Mouse (Mus musculus) testis, adult 2 months (tissue): ENCODE data around the gene Cox10. TPM values are rescaled to one million over a fixed set of nuclear protein-coding genes. Genes with fewer than 3 reads are reported as not detected.
A peak's percentile ranks its signal among the peaks of the same experiment; 100 is the strongest.

Experiments used
- H3K27ac ChIP-seq: fragments of 200-500 bp; 2 replicates; pipeline ENCODE4 v1.5.1; 2012; ENCODE audit warnings: low read depth, low read length; ENCODE audit not compliant: control insufficient read depth, insufficient read depth
- H3K27me3 ChIP-seq: fragments of 200-500 bp; 2 replicates; pipeline ENCODE4 v1.6.1; 2012; ENCODE audit warnings: mild to moderate bottlenecking, low read length, moderate library complexity; ENCODE audit not compliant: control insufficient read depth, insufficient read depth
- H3K36me3 ChIP-seq: fragments of 200-500 bp; 2 replicates; pipeline ENCODE4 v1.6.1; 2012; ENCODE audit warnings: mild to moderate bottlenecking, low read length; ENCODE audit not compliant: control insufficient read depth, insufficient read depth
- H3K4me1 ChIP-seq: fragments of 200-500 bp; 2 replicates; pipeline ENCODE4 v1.6.1; 2012; ENCODE audit warnings: low read length; ENCODE audit not compliant: control insufficient read depth, insufficient read depth
- H3K4me3 ChIP-seq: fragments of 200-500 bp; 2 replicates; pipeline ENCODE4 v1.5.1; 2012; ENCODE audit warnings: low read depth, mild to moderate bottlenecking, low read length, moderate library complexity, mixed read lengths; ENCODE audit not compliant: control insufficient read depth
- CTCF ChIP-seq: fragments of 200-500 bp; IDR thresholded peaks from 2 replicates; pipeline ENCODE4 v1.5.1; 2012; ENCODE audit warnings: low read depth, mild to moderate bottlenecking, inconsistent platforms, low read length, moderate library complexity; ENCODE audit not compliant: control insufficient read depth, insufficient read depth, insufficient replicate concordance
- POLR2A ChIP-seq: fragments of 200-500 bp; IDR thresholded peaks from 2 replicates; pipeline ENCODE4 v1.6.1; 2012; ENCODE audit warnings: low read depth, mild to moderate bottlenecking, inconsistent platforms, low read length, moderate library complexity; ENCODE audit not compliant: control insufficient read depth
- polyA plus RNA-seq: library from polyadenylated mRNA; depleted of rRNA; stranded (reverse); fragments of >200 nt; gene quantifications from 2 replicates; pipeline ENCODE4 v1.2.3, GENCODE M21; 2012

Gene Cox10
- polyA plus RNA-seq, 1 experiment: 11.9 TPM

DNA sequence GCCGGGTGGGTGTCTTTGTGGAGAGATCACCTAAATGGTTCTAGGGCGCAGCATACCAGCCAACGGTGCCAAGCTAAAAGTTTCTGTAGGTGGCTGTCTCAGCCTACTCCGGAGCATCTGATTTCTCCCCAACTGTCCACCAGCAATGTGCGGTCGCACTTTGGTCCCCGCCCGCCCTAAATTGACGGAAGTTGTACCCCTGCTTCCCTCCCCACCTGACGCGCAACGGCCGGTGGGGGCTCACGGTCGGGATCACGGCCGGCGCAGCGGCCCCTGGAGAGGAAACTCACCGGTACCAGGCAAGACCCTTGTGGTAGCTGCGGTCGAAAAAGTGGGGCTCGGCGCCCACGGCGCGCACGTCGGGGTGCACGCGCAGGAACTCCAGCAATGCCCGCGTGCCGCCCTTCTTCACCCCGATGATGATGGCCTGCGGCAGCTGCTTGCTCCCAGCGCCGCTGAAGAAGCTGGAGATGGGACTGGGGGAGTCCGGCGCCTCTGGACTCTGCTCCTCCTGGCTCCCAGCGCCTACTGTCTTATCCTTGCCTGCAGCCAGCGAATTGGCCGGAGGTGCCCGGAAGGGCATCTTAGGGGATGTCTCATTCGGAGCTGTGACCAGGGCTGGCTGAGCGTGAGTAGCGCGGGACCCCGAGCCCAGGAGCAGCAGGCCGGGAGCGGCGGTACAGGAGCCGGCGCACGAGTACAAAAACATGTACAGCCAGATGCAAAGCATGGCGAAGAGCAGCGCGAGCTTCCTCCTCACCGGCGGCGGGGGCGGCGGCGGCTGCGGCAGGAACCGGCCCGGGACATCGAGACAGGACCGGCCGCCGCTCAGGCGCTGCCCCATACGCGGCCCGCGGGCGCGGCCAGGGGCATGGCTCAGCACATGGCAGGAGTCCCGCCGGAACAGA, 158.0 kb downstream of the Cox10 start:
- TF ChIP-seq CTCF (no peak), POLR2A (no peak)
- Histone ChIP-seq H3K27ac (no peak overlapping the region), H3K36me3 (no peaks in the 10 kb centered on the region), H3K4me1 (peaks cover 39% of the 10 kb centered on the region), H3K4me3 (peak overlapping the region; percentile 75), H3K27me3 (peaks cover 11% of the 10 kb centered on the region)

DNA sequence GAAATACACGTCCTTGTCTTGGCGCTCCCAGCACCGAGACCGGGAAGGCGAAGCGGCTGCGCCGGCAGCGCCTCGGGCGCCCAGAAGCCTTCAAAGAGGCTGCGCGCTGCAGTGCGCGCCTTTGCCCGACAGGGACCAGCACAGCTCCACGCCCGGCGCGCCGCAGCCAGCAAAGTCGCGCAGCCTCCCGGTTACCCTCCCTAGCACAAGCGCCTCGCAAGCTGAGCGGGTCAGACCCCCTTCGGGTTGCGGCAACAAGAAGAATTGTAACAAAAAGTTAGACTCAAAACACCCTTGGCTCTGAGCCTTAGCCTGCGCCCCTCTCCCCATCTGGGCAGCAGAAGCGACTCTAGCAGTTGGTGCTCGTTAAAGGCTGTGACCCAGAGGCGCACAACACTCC, 158.7 kb downstream of the Cox10 start:
- Histone ChIP-seq H3K4me1 (peaks cover 39% of the 10 kb centered on the region), H3K36me3 (no peaks in the 10 kb centered on the region), H3K27me3 (peaks cover 11% of the 10 kb centered on the region), H3K27ac (no peak overlapping the region), H3K4me3 (peak overlapping the region; percentile 75)
- TF ChIP-seq CTCF (peak; percentile 65; the same call in 1 of the 2 replicates), POLR2A (no peak)

DNA sequence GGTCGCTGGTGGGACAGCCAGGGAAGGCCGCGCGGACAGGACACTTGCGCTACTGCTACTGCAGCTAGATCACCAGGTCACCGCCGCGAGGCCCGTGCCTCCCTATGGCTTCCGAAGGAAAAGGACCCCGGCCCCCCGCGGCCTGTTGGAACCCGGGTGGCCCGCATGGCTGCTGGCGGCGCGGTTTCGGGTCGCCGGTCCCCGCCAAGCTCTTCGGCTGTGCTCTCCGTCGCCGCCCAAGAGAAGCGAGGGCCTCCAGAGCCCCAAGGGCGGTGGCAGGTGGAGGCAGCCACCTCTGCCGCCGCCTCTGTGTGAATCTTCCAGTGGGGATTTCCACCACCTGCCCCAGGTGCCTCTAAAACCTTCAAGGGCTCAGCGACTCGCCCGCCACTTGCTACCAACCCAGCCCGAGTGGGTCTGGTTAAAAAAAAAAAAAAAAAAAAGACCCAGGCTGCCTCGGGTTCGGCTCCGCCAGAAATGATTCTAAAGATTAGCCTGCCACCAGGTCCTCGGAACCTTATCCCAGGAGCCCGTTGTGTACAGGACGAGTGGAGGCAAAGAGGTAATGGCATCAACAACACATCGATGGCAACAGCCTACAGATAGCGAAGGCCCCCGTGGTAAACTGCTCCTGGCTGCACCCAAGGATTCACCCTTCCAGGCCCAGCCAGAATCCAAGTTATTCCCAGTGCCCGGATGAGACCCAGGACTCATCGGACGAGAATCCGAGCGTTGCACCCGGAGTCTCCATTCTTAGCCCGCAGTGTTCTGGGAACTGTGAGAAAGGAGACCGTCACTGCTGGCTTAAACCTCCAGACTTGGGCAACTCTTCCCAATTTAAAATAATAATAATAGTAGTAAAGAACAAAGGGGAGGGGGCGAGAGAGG, 159.8 kb downstream of the Cox10 start:
- no peak overlapping the region for H3K27ac ChIP-seq
- peaks cover 11% of the 10 kb centered on the region for H3K27me3 ChIP-seq
- peaks cover 40% of the 10 kb centered on the region for H3K4me1 ChIP-seq
- TF ChIP-seq POLR2A: no peak
- TF ChIP-seq CTCF: no peak
- H3K36me3 ChIP-seq: no peaks in the 10 kb centered on the region
- peak overlapping the region; percentile 43 for H3K4me3 ChIP-seq

DNA sequence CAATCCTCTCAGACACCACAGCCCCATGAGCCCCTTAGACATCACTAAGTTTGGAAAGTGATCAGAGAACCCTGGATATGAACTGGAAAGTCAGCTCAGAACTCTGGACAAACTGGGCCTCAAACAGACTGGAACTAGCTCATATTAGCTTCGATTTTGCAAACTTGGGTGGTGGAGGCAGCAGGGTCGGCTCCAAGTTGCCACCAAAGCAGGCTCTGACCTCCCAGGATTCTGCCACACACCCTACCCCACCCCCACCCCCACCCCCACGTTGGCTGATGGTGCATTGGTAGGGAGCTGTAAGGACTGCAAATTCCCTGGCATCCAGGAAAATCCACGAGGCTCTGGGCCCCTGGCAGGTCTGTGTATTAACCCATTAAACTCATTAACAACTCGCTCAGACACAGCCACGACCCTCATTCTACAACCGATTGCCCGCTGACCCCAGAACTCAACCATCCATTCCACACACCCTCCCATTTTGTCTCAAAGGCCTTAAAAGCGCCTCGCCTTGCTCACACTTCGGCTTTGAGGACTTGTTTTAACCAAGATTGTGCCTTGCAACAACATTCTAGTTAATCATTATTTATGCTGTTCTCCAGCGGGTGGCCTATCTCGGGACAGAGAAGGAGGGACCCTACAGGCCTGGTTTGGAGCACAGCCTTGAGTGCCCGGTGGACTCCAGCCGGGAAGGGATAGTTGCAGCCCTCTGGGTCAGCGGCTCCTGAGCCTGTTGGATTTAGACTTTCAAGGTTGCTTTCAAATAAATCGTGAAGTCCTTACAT, 160.8 kb downstream of the Cox10 start:
- H3K4me3 ChIP-seq: no peak overlapping the region

DNA sequence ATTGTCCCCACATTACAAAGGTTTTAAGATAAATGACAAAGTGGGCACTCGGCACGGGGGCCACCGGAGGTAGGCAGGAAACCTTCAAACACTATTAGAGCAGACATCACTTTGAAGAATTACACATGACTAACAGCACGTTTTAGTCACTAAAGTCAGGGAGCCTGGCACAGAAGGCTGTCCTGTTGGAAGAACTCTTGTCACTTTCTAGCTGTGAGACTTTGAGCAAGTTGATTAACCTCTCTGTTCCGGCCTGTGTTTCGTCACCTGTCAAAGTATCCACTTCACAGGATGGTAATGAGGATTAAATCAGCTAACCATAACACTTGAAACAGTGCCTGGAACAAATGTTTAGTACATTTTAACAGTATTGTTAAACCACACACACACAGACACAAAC, 161.7 kb downstream of the Cox10 start:
- H3K27ac ChIP-seq: no peak overlapping the region
- no peak for TF ChIP-seq POLR2A
- no peak for TF ChIP-seq CTCF
- no peak overlapping the region for H3K4me3 ChIP-seq
- peaks cover 8% of the 10 kb centered on the region for H3K27me3 ChIP-seq
- peaks cover 38% of the 10 kb centered on the region for H3K4me1 ChIP-seq
- H3K36me3 ChIP-seq: no peaks in the 10 kb centered on the region

More for the DNA sequence above, 160.8 kb downstream of the Cox10 start:
- H3K27me3 ChIP-seq: peaks cover 11% of the 10 kb centered on the region
- peaks cover 40% of the 10 kb centered on the region for H3K4me1 ChIP-seq
- no peaks in the 10 kb centered on the region for H3K36me3 ChIP-seq
- TF ChIP-seq CTCF (no peak), POLR2A (no peak)
- no peak overlapping the region for H3K27ac ChIP-seq

DNA sequence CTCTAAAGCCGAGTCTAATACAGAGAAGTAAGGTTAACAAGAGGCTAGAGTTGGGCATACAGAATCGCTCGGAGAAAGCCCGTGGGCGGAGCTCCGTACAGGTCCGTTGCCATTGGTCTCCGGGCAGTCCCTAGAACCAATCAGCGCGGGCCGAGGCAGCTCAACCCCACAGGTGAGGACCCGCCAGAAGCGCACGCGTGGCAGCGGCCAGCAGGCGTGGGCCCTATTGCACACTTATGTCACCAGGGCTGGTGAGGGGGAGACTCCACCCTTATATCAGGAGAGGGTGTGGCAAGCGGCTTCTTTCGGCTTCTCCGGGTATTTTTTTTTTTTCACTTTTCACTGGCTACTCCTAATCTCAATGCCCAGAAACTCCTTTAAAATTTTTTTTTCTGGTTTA, 164.9 kb downstream of the Cox10 start:
- H3K27me3 ChIP-seq: peaks cover 4% of the 10 kb centered on the region; the same call in 1 of the 2 replicates
- peak overlapping the region; percentile 48; the same call in 1 of the 2 replicates for H3K4me3 ChIP-seq
- TF ChIP-seq POLR2A: no peak
- no peak for TF ChIP-seq CTCF
- no peaks in the 10 kb centered on the region for H3K36me3 ChIP-seq
- peaks cover 18% of the 10 kb centered on the region for H3K4me1 ChIP-seq
- no peak overlapping the region for H3K27ac ChIP-seq
